Comparison of ENCODE assay signal across 1 mouse cellular context in the genomic region with DNA sequence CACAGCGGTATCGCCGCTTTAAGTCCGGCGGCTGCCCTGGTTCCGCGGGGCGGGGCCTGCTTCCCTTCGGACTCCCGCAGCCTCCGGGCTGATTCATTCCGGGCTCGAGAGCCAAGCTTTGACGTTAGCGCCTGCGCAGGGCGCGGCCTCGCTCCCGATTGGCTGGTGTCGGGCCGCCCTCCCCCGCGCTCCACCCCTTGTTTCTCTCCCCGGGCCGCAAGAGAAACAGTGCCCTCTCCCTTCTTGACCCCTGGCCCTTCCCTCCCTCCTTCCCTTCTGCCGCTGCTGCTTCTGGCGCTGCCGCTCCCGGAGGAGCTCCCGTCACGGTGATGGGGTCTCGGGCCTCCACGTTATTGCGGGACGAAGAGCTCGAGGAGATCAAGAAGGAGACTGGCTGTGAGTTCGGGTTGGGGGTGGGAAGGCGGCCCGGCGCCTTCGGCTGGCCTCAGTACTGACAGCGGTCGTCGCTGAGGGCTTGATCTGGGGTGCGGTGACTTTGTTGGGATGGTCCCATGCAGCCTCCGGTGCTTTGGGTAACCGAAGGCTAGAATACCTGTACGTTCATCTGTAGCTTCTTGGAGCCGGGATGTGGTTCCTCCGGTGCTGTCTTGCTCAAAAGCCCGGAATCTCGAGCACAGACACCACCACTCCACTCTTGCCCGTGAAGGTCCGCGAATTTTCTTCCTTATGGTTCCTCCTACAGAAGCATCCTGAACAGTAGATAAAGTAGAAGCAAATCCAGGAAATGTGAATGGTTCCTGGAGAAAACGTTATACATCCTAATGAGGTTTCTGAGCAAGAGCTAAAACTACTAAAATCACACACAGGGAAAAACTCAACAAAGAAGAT.
A peak's percentile ranks its signal among the peaks of the same experiment; 100 is the strongest.
TF ChIP-seq lines count a peak whose summit lies in the region.

TSS of gene Exd1 (minus strand) at position 106 of the 849 bp plus-strand sequence.
TSS of gene Chp1 (plus strand) at position 176 of the 849 bp plus-strand sequence.

TF ChIP-seq in MEL, 35 proteins besides CTCF, POLR2A, EP300 and RAD21 (continued from another document):
- TF ChIP-seq MYC (IDR thresholded peaks at IDR 0.05; ENCODE audit: low read depth, low read length) = no peak
- TF ChIP-seq KAT2A (conservative IDR thresholded peaks at IDR 0.05; ENCODE audit: low read depth, low read length) = no peak
- TF ChIP-seq ZMIZ1 (IDR thresholded peaks at IDR 0.05; ENCODE audit: low read depth, low read length) = no peak
- no peak for TF ChIP-seq ETS1 (IDR thresholded peaks at IDR 0.05; ENCODE audit: low read depth, low read length)
- no peak for TF ChIP-seq UBTF (IDR thresholded peaks at IDR 0.05; ENCODE audit: borderline replicate concordance, insufficient read depth, low read depth, low read length)
- TF ChIP-seq TBP (IDR thresholded peaks at IDR 0.05; ENCODE audit: low read depth, low read length) = peak; percentile 11; the same call in 1 of the 2 replicates
- no peak for TF ChIP-seq USF2 (IDR thresholded peaks at IDR 0.05; ENCODE audit: borderline replicate concordance in 1 of 2, insufficient read depth in 1 of 2, low read depth in 1 of 2, low read length in 2 of 2)
- peak; percentile 79 for TF ChIP-seq HCFC1 (IDR thresholded peaks at IDR 0.05; ENCODE audit: low read depth, low read length)
- peak; percentile 91 for TF ChIP-seq ELF1 (IDR thresholded peaks at IDR 0.05; ENCODE audit: low read depth, low read length)
- no peak for TF ChIP-seq TAL1 (IDR thresholded peaks at IDR 0.05; ENCODE audit: low read length)
- TF ChIP-seq GABPA (IDR thresholded peaks at IDR 0.05; ENCODE audit: low read depth, low read length) = no peak
- no peak; the same call in 1 of the 2 replicates for TF ChIP-seq TCF12 (IDR thresholded peaks at IDR 0.05; ENCODE audit: low read depth, low read length)
